Mouse (Mus musculus) brain, embryonic 18.5 days (tissue): ENCODE measurements around the gene Klhl40.

Experiments used
- DNase-seq: peaks from one replicate; pipeline ENCODE4 v3.0.0-alpha.2; 2012; ENCODE audit warnings: low read depth, low spot score

The Klhl40 gene

GRCm38 (mm10) chr9:121778066-121778624 is 738 bp downstream of the Klhl40 start:
- no peak for DNase-seq

GRCm38 (mm10) chr9:121784801-121785200 is 7.4 kb downstream of the Klhl40 start:
- DNase-seq, result no peak

DNA sequence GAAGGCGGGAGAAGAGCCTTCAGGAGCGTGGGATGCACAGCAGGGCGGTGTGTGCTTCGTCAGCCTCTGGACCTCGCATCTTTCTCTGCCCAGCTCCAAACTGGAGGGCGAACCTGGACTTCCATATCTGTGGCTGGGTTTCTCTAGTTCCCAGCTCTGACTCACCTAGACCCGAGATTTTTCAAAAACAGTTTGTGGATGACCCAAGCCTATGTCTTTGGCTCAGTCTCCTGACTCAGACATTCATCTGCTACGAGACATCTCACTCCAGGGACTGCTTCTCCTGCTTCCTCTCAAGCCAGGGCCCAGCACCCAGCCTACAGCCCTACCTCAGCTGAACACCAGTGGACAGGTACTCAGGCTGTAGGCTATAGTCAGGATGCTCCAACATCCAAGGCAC is 7.9 kb downstream of the Klhl40 start:
- DNase-seq, result no peak

DNA sequence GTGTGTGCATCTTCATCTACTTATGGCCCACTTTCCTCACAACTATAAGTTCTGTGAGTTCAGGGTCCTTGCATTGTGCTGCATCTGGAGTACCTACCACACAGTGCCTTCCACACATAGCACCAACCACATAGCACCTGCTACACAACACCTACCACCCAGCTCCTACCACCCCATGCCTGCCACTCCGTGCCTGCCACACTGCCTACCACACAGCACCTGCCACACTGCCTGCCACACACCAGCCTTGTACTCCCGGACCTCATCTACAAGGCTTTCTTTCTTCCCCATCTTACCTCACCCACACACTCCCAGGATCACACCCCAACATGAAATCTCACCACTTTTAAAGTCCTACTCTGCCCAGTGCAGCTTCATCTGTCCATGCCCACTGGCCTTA is 9.0 kb downstream of the Klhl40 start:
- DNase-seq, result no peak

DNA sequence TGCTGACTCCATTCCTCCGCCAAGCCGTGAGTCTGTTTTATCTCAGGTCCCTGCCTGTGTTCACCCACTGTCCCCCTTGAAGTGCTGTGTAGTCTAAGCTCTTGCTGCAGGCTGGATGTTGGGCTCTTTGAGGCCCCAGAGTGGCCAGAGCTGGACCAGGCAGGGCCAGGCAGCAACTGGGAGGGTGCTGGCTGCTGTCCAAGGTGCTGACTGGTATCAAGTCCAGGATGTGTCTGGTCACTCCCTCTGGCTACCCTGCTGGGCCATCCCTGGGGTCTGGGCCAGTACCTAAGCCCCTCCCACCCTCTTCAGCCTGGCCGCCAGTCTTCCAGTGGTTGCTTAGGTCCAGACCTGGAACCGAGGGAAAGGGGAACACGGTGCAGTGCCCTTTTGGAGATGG is 13.8 kb downstream of the Klhl40 start:
- no peak for DNase-seq

GRCm38 (mm10) chr9:121791757-121792521 is 14.5 kb downstream of the Klhl40 start, which contains the start of gene Hhatl:
Gene Hhatl (minus strand): TSS chr9:121792507.
- DNase-seq, result no peak

GRCm38 (mm10) chr9:121794972-121795539 is 17.6 kb downstream of the Klhl40 start:
- no peak for DNase-seq

GRCm38 (mm10) chr9:121797722-121798121 is 20.3 kb downstream of the Klhl40 start:
- DNase-seq, result no peak

DNA sequence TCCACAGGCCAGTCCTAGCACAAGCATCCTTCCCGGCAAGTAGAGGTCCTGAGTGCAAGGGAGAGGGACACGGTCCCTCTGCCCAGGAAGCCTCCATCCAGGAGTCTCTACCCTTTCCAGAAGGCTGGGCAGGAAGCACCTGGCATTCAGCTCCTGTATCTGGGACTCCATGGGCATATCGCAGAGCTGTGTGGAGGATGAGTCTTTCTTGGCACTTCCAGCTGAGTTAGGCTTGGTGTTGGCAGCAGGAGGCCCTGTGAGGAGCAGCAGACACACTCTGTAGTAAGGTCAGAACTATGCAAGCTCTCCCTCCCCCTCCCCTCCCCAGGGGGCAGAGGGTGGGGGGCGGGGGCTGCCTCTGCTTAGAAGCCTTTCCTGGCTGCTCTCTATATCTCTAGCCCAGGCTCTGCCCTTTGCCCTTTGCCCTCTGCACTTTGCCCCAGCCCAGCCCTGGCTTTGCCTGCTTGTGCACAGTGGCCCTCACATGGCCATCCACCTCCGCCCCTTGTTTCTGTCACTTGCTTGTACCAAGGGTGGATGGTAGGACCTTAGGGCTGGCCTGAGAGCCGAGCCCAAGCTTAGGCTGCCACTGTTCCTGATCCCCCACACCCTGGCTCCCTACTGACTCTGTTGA is 21.6 kb downstream of the Klhl40 start:
- DNase-seq, result no peak

DNA sequence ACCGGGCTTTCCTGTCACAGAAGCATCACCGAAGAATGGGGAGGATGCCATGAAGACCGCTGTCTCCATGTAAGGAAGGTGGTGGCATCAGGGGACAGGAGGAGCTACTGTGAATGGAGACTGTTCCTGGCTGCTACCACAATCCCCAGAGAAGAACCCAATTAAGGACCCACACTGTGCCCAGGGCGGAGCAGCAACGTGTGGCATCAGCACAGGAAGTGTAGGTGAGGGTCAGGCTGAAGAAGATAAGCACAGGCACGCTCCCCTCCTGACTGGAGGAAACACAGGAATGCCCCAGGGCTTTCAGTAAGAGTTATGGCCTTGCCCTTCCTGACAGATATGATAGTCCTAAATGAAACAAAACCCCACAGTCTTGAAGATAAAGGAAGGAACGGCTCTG is 25.3 kb downstream of the Klhl40 start:
- no peak for DNase-seq

- DNase-seq, result no peak
These were observed 30.1 kb downstream of the Klhl40 start for GRCm38 (mm10) chr9:121807546-121807945.

- no peak for DNase-seq
These were observed 30.5 kb downstream of the Klhl40 start for GRCm38 (mm10) chr9:121807947-121808346.

GRCm38 (mm10) chr9:121808511-121808910 is 31.1 kb downstream of the Klhl40 start:
- no peak for DNase-seq

- DNase-seq, result no peak
These were observed 32.8 kb downstream of the Klhl40 start for GRCm38 (mm10) chr9:121810081-121810821.

DNA sequence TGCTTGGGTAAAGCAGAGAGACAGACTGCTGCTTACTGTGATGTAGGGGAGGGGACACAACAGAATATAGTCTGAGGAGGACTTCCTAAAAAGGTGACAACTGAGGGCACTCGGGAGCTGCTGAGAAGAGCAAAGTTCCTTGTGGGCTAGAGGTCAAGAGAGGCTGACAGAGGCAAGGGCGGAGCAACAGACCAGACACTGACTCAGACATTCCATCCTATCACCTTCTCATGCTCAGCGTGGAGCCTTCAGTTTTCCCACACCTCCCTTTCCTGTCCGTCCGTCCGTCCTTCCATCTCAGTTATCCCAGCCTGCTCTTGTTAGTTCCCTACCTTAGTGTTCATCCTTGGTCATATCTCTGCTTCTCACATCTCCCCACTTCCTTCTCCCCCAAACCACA is 37.8 kb downstream of the Klhl40 start:
- DNase-seq, result no peak

DNA sequence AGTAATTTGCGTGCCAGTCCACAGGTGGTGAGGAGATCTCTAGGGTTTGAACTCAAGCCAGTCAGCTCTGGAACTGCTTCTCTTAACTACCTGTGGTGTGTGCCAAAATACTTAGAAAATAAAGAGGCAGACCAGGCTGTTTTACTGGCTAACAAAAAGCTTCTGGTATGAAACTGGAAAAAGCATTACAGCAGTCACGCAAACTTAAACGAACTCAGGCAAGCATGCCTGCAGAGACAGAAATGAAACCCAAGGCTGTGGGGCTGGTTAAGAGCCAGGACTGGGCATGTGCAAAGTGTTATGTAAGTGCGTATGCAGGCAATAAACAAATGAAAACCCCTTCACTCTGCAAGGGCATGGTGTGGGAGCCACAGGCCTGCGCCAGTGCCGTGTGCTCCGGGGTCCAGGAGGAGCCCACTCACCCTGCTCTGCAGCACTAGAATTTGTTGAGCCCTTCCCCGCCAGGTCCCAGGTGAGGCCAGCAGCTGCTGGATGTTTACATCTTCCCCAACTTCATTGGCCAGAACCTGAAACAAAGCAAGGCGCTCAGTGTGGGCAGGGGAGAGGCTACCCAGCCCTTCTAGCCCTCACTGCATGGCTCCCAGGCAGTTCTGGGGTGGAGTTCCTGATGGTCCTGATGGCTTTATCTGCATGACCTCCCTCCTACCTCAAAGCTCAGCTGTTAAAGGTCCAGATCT is 41.8 kb downstream of the Klhl40 start:
- DNase-seq, result no peak

- no peak for DNase-seq
These were observed 42.5 kb downstream of the Klhl40 start for GRCm38 (mm10) chr9:121819771-121820471.

- DNase-seq, result no peak
These were observed 43.4 kb downstream of the Klhl40 start for GRCm38 (mm10) chr9:121820765-121821164.

DNA sequence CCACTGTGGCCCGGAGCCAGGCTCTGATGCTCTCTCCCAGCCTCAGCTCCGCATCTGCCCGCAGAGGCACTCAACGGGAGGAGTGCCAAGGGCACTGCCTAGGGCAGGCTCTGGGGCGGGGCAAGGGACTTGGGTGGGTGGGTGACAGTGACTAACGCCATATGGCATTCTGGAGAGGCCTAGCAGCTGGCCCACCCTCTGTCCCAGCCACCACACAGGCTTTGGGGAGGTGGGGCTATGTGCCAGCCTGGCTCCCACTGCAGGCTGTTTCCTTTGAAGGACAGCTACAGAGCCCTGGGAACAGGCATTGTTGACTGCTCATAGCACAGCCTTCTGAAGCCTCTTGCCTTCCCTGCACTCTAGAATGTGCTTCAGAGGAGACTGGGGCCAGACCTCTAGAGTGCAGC is 45.2 kb downstream of the Klhl40 start:
- DNase-seq, result no peak

- no peak for DNase-seq
These were observed 45.6 kb downstream of the Klhl40 start for GRCm38 (mm10) chr9:121823051-121823450.

GRCm38 (mm10) chr9:121823991-121824390 is 46.6 kb downstream of the Klhl40 start:
- DNase-seq, result no peak
